Mouse (Mus musculus): ENCODE data around the gene Cdkal1.

GRCm38 (mm10) chr13:29233970-29234369 lies 621.5 kb downstream of the Cdkal1 start:
- TF ChIP-seq POLR2A (IDR thresholded peaks at IDR 0.05; ENCODE audit: extremely low read depth, insufficient read depth, low read length), result no peak
- TF ChIP-seq CTCF (IDR thresholded peaks at IDR 0.05; ENCODE audit: extremely low read depth, insufficient read depth, low read length), result no peak
